Mouse (Mus musculus) right cerebral cortex, postnatal 14 days (tissue): Measurements from ENCODE around the gene Cd247.

Experiments used
- DNase-seq: peaks from one replicate; pipeline ENCODE4 v3.0.0; 2022

Gene Cd247

DNA sequence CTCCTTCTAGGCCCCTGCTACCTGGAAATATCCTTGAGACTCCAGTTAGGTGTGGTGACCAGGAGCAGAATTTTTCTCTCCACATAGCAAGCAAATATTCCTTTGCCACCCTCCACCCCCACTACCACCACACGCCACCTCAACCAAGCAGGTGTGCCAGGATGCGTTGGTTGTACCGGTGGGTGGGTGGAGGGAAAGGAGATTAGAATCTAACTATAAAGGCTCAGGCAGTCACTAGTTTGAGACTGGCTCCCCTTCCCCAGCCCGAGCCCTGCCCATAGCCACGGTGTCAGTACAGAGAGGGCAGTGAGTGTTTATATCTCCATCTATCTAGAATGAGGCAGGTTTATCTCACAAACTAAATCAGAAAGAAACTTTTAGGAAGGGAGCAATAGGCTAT is 39.7 kb downstream of the Cd247 start:
- no peak for DNase-seq

DNA sequence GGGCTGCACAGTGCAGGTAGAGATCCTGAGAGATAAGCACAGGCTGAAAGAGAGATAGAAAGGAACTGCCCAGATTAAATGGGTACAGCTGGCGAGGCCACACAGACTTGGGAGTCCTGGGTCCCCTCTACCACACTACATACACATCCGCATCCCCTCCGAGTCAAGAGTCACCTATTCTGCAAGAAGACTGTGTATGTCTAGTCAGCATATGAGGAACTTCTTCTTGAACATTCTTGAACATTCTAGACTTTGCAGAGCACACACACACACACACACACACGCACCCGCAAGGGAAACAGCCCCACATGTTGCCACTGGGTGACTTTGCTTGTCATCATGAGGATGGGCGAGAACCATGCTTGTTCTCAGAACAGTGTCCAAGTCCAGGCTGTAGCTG is 40.1 kb downstream of the Cd247 start:
- no peak for DNase-seq

DNA sequence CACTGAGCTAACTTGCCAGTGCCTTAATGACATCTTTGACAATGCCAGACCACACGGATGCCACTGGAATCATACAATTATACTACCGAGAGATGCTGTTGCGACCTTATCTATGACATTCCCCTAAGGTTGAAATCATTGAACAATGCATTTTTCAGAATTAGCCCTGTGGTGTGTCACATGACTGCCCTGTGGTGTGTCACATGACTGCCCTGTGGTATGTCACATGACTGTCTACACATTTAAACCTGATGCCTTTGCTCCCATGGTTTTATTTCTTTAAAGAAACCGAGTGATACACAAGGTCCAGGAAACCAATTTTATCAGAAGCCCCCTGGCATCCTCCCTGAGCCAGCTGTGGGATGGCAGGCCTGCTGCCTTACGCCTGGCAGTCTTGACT is 41.4 kb downstream of the Cd247 start:
- DNase-seq = no peak

DNA sequence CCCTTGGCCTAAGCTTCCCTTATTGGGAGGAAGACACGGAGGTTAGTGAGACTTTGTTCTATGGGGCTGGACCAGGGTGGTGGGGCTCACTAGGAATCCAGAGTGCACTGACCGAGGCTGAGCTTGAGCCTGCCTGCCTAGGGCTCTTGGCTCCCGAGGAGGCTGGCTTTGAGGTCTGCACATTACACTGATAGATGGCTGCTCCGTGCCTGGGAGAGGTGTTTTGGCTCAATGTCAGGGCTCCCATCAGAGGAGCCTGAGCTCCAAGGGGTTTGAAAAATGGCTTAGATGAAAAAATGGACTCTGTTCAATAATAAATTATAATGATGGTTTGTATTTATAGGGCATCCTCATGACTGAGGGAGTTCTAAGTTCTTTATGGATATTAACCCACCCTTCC is 44.8 kb downstream of the Cd247 start:
- DNase-seq = no peak

DNA sequence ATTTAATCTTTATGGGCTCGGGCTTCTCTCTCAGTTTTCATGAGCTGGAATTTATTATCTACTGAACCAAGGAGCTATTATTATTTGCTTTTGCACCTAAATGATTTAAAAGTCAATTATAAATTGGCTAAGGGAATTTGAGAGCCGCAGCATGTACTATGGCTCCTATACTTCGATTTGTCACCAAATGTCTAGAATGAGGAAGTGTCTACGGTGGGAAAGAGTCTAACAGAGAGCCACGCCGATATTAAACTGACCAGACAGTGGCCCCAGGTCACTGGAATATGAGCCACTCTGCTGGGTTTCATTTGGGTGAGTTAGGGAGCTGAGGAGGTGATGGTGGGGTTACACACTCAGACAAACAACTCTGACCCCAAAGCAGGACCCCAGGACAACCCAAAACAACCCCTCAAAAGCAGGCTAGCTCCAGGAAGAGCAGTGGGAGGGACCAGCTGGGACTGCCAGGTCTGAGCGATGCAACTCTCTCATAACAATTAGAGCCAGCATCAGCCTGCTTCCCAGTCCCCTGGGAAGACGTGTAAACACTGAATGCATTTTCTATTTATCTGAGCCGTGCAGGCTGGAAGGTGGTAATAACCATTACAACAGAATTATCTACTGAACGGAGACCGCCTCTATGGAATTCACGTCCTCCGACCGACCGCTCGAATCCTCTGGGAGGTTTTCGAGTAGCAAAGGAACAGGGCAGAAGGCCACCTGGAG is 45.6 kb downstream of the Cd247 start:
- no peak for DNase-seq

DNA sequence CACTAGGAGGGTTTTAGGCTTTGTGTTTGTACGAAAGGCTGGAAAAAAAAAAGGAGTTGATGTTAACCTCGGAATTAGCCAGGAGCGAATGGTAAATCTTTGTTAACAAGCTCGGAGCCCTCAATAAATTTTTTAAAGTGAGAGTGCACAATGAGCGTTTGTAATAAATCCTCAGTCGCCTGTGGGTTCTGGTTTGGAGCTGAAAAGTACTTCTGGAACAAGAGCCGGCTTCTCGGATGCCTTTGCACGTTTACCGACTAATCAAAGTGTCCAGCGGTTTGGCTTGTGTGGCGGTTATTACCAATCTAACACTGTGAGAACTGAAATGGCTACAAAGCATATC is 46.1 kb downstream of the Cd247 start:
- DNase-seq = no peak

DNA sequence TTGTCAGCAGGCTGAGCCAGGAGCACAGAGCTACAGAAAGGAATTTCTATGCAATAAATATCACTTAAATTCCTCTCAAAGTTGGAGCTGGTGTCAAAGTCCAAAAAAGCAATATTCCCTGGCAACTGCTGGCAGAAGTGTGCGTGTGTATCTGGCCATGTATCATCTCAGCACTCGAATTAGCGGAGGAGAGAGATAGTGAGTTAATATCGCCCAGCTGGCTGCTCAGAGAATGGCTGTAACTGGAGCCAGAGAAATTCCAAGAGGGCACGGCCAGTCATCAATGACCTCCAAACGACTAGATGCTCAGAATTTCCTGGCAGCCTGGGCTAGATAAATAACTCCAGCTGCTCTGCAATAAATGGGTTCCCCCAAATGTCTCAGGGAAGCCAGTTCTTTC is 48.0 kb downstream of the Cd247 start:
- DNase-seq = no peak

DNA sequence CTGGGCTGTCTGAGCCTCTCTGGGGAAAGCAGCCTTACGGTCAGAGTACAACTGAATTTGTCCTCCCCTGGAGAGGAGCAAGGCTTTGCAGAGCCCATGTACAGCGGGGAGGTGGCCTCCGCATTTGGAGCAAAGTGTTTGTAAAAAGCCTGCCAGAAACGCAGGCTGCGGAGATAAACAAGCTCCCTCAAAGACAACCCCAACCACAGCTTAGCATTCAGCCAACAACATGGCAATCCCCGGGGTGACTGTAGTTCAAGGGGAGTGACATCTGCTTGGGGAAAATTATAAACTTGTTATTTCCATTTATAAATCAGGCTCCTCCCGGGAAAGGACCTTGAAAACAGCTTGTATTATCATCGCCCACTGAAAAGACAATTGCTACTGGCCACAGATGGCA is 49.1 kb downstream of the Cd247 start:
- DNase-seq = no peak

DNA sequence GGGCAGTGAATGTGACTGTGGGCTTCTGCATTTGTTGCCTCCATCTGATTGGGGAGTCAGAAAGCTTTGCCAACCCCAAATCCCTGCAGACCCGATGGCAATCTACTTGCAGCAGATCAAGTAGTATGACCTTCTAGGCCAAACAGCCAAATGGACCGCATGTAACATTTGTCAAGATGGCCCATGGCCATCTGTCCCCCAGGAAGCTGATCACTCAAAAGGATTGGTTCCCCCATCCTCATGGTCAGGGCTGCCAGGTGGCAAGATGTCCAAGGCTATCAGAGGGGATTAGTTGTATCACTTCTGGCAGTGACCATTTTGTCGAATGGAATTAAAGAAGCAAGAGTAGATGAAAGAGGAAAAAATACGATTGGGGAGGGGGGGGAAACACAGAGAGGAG is 50.7 kb downstream of the Cd247 start:
- DNase-seq = no peak

DNA sequence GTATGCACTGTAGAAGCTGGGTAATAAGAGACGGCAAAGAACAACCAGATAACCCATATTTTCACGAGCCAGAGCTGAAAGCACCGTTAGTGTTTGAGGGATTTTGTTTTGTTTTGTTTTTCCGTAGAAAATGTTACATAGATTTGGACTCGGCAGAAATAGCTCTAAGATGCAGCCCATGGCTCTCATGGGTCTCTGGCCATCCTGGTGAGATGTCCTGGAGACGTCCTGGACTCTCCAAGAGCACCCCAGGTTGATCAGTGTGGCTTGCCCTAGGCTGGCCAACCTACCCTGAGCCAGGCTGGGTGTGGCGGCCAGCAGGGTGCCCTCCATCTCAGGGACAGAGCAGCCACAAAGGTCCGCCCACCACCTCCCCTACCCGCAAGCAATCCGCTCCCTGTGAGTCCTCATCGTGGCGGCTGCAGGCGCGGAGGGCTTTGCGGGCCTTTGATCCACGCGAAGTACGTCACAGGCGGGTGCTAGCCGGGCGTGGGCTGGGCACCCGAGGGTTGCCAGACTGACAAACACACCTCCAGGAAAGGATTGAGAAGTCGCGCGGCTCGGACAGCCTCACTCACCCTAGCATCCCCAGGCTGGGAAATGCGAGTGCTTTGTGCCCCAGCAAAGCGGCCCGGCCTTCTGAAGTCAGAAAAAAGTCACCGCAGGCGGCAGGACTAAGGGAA is 52.2 kb downstream of the Cd247 start:
- DNase-seq = no peak

DNA sequence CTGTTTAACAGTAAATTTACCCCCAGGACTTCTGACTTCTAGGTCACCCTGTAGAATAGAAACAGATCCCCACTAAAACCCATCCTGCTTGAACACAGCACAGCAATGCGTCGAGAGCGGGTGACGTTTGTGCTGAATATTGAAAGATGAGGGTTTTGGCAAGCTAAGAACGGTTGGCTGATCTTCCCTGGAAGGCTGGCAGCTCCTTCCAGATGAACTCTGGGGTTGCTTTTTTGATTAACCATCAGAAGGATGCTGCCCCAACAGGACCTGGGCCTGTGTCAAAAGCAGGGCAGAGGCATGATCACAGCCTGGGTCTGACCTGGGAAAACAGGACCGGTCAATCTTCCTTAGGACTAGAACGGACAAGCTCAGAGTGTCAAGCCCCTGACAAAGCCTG is 53.7 kb downstream of the Cd247 start:
- no peak for DNase-seq

DNA sequence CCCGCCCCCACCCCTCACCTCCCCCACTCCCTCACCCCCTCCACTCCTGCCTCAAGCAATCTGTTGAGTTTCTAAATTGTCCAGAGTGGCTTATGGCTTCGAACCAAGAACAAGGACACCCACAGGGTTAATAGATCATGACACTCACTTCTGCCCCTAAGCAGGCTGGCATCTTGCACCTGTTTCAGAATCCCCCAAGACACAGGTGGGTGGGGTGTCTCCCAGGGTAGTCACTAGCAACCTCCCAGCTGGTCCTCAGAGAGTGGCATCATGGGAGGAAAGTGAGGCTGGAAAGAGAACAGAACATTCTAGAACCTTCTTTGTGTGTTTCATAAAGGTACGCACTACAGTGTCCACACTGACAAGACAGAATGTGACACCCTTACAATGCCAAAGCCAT is 55.1 kb downstream of the Cd247 start:
- no peak for DNase-seq

DNA sequence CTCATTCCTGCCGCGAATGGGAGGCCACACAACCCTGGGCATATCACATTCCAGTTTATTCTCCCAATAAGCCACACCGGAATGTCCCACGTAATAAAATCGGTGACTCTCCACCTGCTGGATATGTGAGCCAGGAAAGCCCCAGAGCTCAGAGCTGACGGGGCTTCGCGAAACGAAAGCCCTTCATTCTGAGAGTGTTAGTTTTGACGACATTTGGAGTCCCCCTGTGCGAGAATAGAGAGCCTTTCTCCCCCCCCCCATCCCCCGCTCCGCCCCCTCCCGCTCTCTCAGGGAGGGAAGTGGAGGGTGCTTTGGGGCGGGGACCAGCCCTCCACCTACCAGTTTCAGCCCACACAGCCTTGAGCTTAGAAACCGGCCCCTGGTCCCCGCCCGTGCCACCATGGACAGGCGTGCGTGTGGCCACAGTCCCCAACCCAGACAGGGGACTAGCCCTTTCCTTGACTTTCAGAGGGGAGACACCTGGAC is 56.0 kb downstream of the Cd247 start:
- DNase-seq = no peak

DNA sequence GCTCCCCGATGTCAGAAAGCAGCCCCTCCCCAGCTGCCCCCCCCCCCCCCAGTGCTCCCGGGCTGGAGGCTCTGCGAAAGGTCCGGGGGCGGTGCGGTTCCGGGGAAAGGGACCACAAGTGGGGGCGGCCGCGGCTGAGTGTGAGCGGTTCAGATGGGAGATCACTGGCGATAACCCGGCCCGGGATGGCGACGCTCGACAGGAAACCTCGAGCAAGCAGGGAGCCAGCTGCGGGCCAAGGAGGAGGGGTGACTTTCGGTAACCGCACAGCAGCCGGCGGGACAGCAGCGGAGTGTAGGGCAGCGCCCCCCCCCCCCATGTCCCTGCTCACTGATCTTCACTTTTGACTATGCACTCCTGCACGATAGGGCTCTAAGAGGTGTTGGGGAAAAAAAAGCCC is 56.5 kb downstream of the Cd247 start:
- no peak for DNase-seq

DNA sequence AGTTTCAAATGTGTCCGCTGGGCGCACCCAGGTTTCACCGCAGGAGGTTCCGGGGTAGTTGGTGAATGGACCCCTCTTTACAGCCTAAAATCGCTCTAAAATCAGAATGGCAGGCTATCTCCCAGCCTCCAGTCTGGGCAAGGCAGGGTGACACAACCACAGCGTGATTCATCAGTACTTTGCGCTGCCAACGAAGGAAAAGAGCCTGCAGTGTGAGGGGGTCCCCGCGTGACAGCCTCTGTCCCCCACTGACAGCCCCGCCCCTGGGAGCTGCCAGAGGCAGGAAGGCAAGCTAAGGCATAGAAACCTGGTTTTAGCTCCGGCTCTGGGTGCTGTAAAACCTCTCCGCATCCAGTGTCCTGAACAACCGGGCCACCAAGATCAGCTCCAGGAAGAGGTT is 56.9 kb downstream of the Cd247 start:
- no peak for DNase-seq

DNA sequence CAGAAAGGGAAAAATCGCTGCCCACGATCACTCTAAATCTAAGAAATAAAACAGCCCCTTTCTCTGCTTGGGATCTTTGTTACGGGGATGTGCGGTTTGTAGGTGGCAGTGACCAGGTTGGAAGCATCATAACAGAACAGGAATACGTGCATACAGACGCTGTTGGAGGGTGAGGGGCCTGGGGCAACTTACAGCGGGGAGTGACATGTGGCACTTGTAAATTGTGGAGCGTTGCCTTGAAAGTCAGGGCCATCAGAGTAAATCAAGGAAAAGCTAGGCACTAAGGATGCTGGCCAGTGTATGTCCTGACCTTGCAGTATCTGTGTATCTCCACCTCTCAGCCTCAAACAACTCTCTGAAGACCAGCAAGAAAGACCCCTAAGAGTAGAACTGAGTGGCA is 59.9 kb downstream of the Cd247 start:
- DNase-seq = no peak

DNA sequence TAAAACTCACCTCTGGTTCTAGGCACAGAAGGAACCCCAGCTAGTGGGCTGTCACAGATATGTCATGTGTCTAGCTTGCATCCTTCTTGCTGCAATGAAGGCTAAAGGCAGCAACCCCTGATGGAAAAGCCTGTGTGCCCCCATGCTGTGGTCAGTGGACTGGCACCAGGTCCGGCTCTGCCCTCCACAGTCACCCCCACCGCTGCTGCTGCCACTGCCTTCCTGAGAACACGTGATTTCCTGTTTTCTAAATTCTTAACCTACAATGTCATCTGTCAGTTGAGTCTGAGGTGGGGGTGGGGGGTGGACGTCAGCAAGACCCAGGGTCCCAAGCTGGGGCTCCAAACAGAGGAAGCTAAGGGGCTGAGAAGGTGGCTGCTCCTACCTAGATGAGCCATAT is 60.4 kb downstream of the Cd247 start:
- no peak for DNase-seq

DNA sequence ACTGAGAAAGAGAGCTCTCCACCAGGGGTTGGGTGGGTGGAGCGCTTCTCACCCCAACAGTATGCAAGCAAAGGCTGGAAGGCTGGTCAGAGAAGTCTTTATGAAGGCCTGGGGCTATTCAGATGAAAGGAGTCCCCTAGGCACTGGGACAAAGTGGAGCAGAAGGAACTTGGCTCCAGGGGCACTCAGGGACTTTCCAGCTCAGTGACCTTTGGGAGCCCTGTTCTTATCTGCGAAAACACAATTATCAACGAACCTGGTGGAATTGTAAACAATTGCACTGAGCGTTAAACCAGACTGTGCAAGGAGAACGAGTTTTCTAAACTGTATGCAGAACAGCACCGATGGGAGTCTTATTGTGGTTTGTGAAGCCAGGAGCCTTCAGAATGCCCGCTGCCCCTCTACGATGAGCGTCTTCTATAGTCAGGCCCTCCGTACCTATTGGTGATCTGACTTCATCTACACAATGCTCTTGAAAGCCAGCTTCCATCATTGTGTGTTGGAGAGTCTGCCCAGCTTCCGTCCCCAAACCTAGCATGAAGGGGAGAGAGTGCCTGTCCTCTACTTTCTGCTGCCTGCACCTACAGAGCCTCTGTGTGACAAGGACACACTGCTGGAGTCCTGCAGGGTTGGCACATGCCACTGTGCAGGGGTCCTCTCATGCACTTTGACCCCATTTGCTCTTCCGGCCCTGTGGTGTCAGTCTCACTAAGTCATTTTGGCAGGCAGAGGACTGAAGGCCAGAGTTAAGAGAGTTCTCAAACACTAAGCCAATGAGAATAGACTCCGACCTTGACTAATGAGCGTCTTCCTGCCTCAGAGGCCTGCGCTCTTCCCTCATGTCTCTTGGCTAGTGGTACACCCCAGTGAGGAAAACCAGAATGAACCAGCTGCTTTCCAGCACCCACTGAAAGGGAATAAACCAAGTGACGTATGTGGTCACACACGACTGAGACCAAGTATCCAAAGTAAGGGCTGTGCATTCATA is 61.3 kb downstream of the Cd247 start:
- no peak for DNase-seq

DNA sequence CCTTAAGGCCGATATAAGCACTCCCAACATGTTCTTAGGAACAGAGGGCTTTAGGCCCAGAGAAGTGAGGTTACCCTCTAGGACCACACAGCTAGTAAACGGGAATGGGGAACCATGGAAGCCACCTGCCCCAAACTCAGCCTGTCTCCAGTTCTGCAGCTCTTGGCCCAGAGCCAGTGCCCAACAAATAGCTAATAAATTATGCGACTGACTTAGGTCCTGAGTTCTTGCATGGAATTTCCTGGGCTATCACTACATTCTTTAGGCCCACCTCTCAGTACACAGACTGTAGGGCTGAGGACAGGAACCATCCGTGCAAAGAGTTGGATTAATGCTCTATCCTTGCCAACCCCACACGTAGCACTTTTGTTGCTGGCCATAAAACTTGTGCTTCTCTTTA is 63.6 kb downstream of the Cd247 start:
- DNase-seq = no peak

DNA sequence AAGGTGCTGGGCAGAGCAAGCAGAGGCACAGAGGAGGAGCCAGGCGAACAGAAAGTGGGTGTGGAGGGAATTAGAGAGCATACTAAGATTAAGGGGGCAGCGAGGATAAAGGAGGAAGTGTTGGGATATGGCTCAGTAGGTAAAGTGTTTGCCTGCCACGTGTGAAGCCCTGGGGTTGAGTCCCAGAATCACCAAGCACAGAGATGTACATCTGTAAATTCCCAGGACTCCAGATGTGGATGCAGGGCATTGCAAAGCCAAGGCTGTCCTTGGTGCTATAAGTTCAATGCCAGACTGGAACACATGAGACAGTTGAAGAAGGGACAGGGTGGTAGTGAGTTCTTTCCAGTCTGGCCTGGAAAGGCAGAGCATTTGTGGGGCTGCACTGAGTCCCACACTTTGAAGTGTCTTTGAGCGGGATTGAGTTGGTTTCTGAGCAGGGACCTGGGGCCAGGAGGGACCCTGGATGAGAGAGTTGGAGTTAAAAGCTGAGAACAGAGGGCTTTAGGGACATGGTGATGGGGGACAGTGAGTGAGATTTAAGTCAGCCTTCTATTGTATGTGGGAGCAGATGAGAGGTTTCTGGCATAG is 64.7 kb downstream of the Cd247 start:
- DNase-seq = no peak

DNA sequence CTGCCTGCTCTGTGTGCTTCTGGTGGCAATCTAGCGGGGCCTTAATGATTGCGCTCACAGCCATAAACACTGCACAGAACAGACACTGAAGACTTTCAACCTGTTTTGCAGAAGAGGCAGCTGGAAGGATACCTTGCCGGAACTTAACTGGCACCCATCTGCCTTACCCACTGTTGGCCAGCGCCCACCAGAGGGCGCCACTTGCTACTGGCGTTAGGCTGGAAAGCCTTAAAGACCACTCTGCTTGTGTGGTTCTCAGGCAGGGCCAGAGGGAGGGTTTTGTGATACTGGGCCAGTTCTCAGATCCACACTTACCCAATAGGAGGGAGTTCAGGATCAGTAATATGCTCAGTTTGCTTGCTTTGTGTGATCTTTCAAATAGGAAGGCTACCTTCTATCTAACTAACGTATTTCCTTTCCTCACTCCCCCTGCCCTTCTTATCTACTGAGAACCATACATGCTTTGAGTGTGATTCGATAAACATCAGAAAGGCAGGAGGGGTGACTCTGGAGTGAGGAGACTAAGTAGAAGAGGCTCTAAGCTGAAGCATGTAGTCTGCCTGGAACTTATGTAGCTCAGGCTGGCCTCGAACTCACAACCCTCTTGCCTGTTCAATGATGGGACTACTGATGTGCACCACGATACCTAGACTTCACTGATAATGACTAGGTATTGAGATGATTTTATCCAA is 65.4 kb downstream of the Cd247 start:
- DNase-seq = peak; percentile 69

DNA sequence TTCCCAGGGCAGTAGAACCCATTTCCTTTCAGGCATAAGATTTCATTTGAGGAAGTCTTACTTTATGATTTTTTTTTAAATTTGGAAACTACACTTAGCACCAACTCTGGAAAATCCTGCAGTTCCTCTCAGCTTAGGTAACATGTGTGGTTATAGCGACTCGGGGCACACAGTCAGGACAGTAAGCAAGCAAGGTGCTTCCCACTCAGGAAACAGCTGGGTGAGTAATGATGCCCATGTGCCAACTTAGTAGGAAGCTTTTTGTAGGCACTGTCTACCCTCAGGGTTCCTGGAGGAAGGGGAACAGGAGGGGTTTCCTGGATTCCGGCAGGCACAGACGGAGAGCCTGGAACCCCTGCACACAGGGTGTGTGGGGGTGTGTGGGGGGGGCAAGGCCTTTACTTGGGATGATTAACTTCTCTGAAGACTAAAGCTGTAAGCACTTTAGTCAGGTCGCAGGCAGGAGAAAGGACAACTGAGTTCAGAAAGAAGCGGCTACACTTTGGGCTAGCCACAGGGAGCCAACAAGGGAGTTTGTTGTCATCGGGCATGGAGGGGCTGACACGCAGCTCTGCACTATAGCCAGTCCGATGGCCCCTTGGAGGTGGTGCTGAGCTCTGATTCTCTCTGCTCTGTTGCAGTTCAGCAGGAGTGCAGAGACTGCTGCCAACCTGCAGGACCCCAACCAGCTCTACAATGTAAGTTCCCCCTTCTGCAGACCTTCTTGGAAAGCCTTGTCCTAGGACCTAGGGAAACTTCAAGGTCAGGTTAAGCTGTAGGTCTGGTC is 67.5 kb downstream of the Cd247 start:
- no peak for DNase-seq
